Mouse (Mus musculus) CH12.LX (cell line): ENCODE measurements around the gene Abca7. TPM values are rescaled to one million over a fixed set of nuclear protein-coding genes. Genes with fewer than 3 reads are reported as not detected.

Experiments used
- DNase-seq: peaks from one replicate; pipeline ENCODE4 v3.0.0-alpha.2; 2013; ENCODE audit errors: extremely low read depth
- H3K27ac ChIP-seq: 2 replicates; pipeline ENCODE4 v1.5.1; 2012; ENCODE audit warnings: low read depth, mild to moderate bottlenecking, control low read depth, moderate library complexity; ENCODE audit not compliant: insufficient read depth
- H3K27me3 ChIP-seq: replicated peaks from 2 replicates; pipeline ENCODE3; 2012; ENCODE audit warnings: inconsistent platforms
- H3K36me3 ChIP-seq, 2 experiments: replicated peaks in 1 of 2; 2 replicates each; pipeline versions ENCODE3 to v1.6.1; 2012; ENCODE audit warnings: inconsistent platforms in 1 of 2, low read length in 1 of 2, mild to moderate bottlenecking in 1 of 2, mixed read lengths in 1 of 2, moderate library complexity in 1 of 2; ENCODE audit not compliant: control insufficient read depth in 1 of 2, insufficient read depth in 1 of 2
- H3K4me1 ChIP-seq, 2 experiments: 2 replicates each; pipeline ENCODE4 v1.6.1; 2012; ENCODE audit warnings: inconsistent platforms in 1 of 2, moderate library complexity in 1 of 2; ENCODE audit not compliant: insufficient read depth in 2 of 2, control insufficient read depth in 1 of 2
- H3K4me2 ChIP-seq: 2 replicates; pipeline ENCODE4 v1.6.1; 2012; ENCODE audit warnings: low read depth, mild to moderate bottlenecking, control low read depth; ENCODE audit not compliant: poor library complexity, insufficient read depth, severe bottlenecking
- H3K4me3 ChIP-seq, 3 experiments: fragments of 150-350 bp in 1 of 3; sonication (generic) in 1 of 3; replicated peaks in 1 of 3; 2 replicates each; pipeline versions ENCODE3 to v1.5.1; 2011 to 2012; ENCODE audit warnings: low read depth in 2 of 3, low read length in 2 of 3, mild to moderate bottlenecking in 2 of 3, moderate library complexity in 2 of 3, control low read depth in 1 of 3, improper control_type of control experiment in 1 of 3, inconsistent platforms in 1 of 3, mixed read lengths in 1 of 3; ENCODE audit not compliant: poor library complexity in 1 of 3
- H3K79me2 ChIP-seq: replicated peaks from 2 replicates; pipeline ENCODE4 v1.6.1; 2012; ENCODE audit warnings: mild to moderate bottlenecking, moderate library complexity; ENCODE audit not compliant: control insufficient read depth, poor library complexity, insufficient read depth, severe bottlenecking; ENCODE audit errors: extremely low read depth
- H3K9ac ChIP-seq: 2 replicates; pipeline ENCODE4 v1.6.1; 2012; ENCODE audit warnings: low read depth, mild to moderate bottlenecking, control low read depth, moderate library complexity; ENCODE audit not compliant: insufficient read depth
- H3K9me3 ChIP-seq: replicated peaks from 2 replicates; pipeline ENCODE3; 2012; ENCODE audit warnings: low read length, inconsistent platforms, mixed read lengths
- BHLHE40 ChIP-seq: IDR thresholded peaks from 2 replicates; pipeline ENCODE4 v1.6.1; 2011; ENCODE audit warnings: mild to moderate bottlenecking, low read depth, low read length, improper control_type of control experiment
- CHD1 ChIP-seq: IDR thresholded peaks from 2 replicates; pipeline ENCODE4 v1.6.1; 2012; ENCODE audit warnings: low read depth, low read length, improper control_type of control experiment, inconsistent platforms
- E2F4 ChIP-seq: IDR thresholded peaks from 2 replicates; pipeline ENCODE4 v1.6.1; 2011; ENCODE audit warnings: low read depth, low read length, improper control_type of control experiment; ENCODE audit not compliant: insufficient replicate concordance
- ELF1 ChIP-seq: IDR thresholded peaks from 2 replicates; pipeline ENCODE4 v1.6.1; 2014; ENCODE audit warnings: low read depth, mild to moderate bottlenecking, inconsistent platforms, low read length, improper control_type of control experiment
- EP300 ChIP-seq: IDR thresholded peaks from 2 replicates; pipeline ENCODE4 v1.6.1; 2011; ENCODE audit warnings: low read length, improper control_type of control experiment
- ETS1 ChIP-seq: conservative IDR thresholded peaks from 2 replicates; pipeline ENCODE4 v1.6.1; 2012; ENCODE audit warnings: low read depth, mild to moderate bottlenecking, inconsistent platforms, low read length, improper control_type of control experiment, moderate library complexity
- HCFC1 ChIP-seq: IDR thresholded peaks from 2 replicates; pipeline ENCODE4 v1.6.1; 2012; ENCODE audit warnings: low read depth, mild to moderate bottlenecking, inconsistent platforms, low read length, improper control_type of control experiment
- JUND ChIP-seq: conservative IDR thresholded peaks from 2 replicates; pipeline ENCODE4 v1.6.1; 2011; ENCODE audit warnings: low read depth, low read length, improper control_type of control experiment
- MAFK ChIP-seq: IDR thresholded peaks from 2 replicates; pipeline ENCODE4 v1.6.1; 2011; ENCODE audit warnings: low read length, improper control_type of control experiment; ENCODE audit not compliant: insufficient replicate concordance
- MAX ChIP-seq: IDR thresholded peaks from 2 replicates; pipeline ENCODE4 v1.6.1; 2011; ENCODE audit warnings: low read length, improper control_type of control experiment
- MAZ ChIP-seq: IDR thresholded peaks from 2 replicates; pipeline ENCODE4 v1.6.1; 2012; ENCODE audit warnings: low read depth, mild to moderate bottlenecking, inconsistent platforms, low read length, improper control_type of control experiment, moderate library complexity
- MEF2A ChIP-seq: IDR thresholded peaks from 2 replicates; pipeline ENCODE4 v1.6.1; 2014; ENCODE audit warnings: low read depth, mild to moderate bottlenecking, inconsistent platforms, low read length, improper control_type of control experiment, borderline replicate concordance
- NELFE ChIP-seq: IDR thresholded peaks from 2 replicates; pipeline ENCODE4 v1.6.1; 2011; ENCODE audit warnings: low read depth, low read length, improper control_type of control experiment
- NRF1 ChIP-seq: IDR thresholded peaks from 2 replicates; pipeline ENCODE4 v1.6.1; 2014; ENCODE audit warnings: low read depth, mild to moderate bottlenecking, inconsistent platforms, low read length, improper control_type of control experiment, moderate library complexity
- PAX5 ChIP-seq: IDR thresholded peaks from 2 replicates; pipeline ENCODE4 v1.6.1; 2012; ENCODE audit warnings: low read length, inconsistent platforms, mixed read lengths
- POLR2A ChIP-seq: IDR thresholded peaks from 2 replicates; pipeline ENCODE4 v1.6.1; 2011; ENCODE audit warnings: low read depth, mild to moderate bottlenecking, improper control_type of control experiment, low read length
- RCOR1 ChIP-seq: conservative IDR thresholded peaks from 2 replicates; pipeline ENCODE4 v1.6.1; 2012; ENCODE audit warnings: low read depth, mild to moderate bottlenecking, inconsistent platforms, low read length, improper control_type of control experiment
- SIN3A ChIP-seq: IDR thresholded peaks from 2 replicates; pipeline ENCODE4 v1.6.1; 2012; ENCODE audit warnings: low read length, improper control_type of control experiment, inconsistent platforms
- SMC3 ChIP-seq: IDR thresholded peaks from 2 replicates; pipeline ENCODE4 v1.6.1; 2011; ENCODE audit warnings: low read depth, low read length, improper control_type of control experiment
- TCF12 ChIP-seq: IDR thresholded peaks from 2 replicates; pipeline ENCODE4 v1.6.1; 2014; ENCODE audit warnings: low read depth, mild to moderate bottlenecking, inconsistent platforms, low read length, improper control_type of control experiment
- USF1 ChIP-seq: IDR thresholded peaks from 2 replicates; pipeline ENCODE4 v1.6.1; 2014; ENCODE audit warnings: low read depth, mild to moderate bottlenecking, inconsistent platforms, low read length, improper control_type of control experiment
- USF2 ChIP-seq: conservative IDR thresholded peaks from 2 replicates; pipeline ENCODE4 v1.6.1; 2011; ENCODE audit warnings: low read depth, low read length, improper control_type of control experiment
- ZC3H11A ChIP-seq: IDR thresholded peaks from 2 replicates; pipeline ENCODE4 v1.6.1; 2012; ENCODE audit warnings: low read depth, mild to moderate bottlenecking, inconsistent platforms, low read length, improper control_type of control experiment
- ZKSCAN1 ChIP-seq: IDR thresholded peaks from 2 replicates; pipeline ENCODE4 v1.6.1; 2012; ENCODE audit warnings: low read depth, inconsistent platforms, low read length, improper control_type of control experiment, borderline replicate concordance
- dilution Hi-C: fragments of 300-500 bp; cut with MboI; formaldehyde crosslinking; loops from 2 replicates; pipeline ENCODE4 v1.14.3; 2020; ENCODE audit warnings: low sequenced_read_pairs; ENCODE audit not compliant: extremely low pct_unique_long_range_greater_than_20kb, extremely low pct_ligation_motif_present
- in situ Hi-C: fragments of 300-500 bp; cut with MboI; formaldehyde crosslinking; loops from 3 replicates; pipeline ENCODE4 v1.14.3; 2019; ENCODE audit warnings: low sequenced_read_pairs, low pct_ligation_motif_present, low pct_unique_long_range_greater_than_20kb, mixed read lengths
- polyA plus RNA-seq: library from polyadenylated mRNA; unstranded; fragments of >175 nt; gene quantifications from 2 replicates; pipeline ENCODE4 v1.2.1, GENCODE M21; 2012; ENCODE audit warnings: low read depth; ENCODE audit not compliant: insufficient read length
- total RNA-seq, 2 experiments: library from RNA; depleted of rRNA; stranded (reverse); fragments of 300-350 nt in 1 of 2; fragments of >200 nt in 1 of 2; gene quantifications; 2 replicates each; pipeline ENCODE4 v1.2.3; 2012 to 2014

Gene Abca7
- total and polyA plus RNA-seq, 3 experiments = 2.3 to 7.0 (median 6.1) TPM

DNA sequence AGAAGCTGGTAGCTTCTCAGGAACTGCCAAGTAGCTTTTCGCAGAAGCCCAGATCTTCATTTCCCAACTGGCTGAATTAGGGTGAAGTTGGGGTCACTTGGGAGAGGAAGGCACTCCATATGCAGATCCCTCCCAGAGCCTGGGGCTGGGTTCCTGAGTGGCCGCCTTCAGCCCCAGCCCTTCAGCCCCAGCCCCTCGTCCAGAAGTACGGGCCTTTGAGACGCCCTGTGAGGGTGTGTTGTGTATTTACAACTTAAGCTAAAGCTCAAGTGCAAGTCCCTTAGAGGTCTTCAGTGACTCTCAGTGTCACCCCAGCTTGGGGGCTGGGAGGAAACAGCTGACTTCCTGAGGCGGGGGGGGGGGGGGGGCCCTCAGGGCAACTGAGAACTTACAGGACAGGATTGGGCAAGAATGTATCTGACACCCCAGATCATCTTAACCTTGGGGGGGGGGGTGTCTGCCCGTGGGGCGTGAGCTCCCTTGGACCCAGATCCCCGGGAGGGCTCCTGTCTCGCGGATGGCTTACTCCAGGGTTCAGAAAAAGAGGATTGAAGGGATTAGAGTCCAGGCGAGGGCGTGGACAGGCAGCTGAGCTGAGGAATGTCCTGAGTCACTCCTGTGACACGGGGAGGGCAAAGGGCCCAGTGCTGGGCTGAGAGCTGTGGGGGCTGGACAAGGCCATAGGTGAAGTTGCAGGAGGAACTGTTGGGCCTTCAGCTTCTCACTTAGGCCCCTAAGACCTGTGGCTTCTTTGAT, 55.5 kb downstream of the Abca7 start:
- Histone ChIP-seq H3K27ac (peak overlapping the region; percentile 77), H3K27me3 (no peaks in the 10 kb centered on the region), H3K4me2 (no peak overlapping the region), H3K4me3 (no peak overlapping the region), H3K36me3 (peaks cover 15 to 20% of the 10 kb centered on the region in 2 experiments), H3K9ac (peak overlapping the region; percentile 75), H3K79me2 (peaks cover 15% of the 10 kb centered on the region), H3K4me1 (peaks cover 16 to 68% of the 10 kb centered on the region in 2 experiments), H3K9me3 (no peaks in the 10 kb centered on the region)
- no peak for DNase-seq
- in situ Hi-C loops = no loop called here
- TF ChIP-seq USF2 = no peak
- TF ChIP-seq RCOR1 = no peak
- TF ChIP-seq NRF1 = no peak
- TF ChIP-seq ZKSCAN1 = no peak
- TF ChIP-seq CHD1 = no peak
- no peak for TF ChIP-seq PAX5
- TF ChIP-seq ZC3H11A = no peak
- no peak for TF ChIP-seq TCF12
- TF ChIP-seq E2F4 = no peak
- no peak for TF ChIP-seq MAFK
- no peak for TF ChIP-seq MAX
- no peak for TF ChIP-seq USF1
- TF ChIP-seq SMC3 = no peak
- TF ChIP-seq HCFC1 = no peak
- TF ChIP-seq MEF2A = no peak
- TF ChIP-seq POLR2A = no peak
- TF ChIP-seq MAZ = no peak
- TF ChIP-seq NELFE = no peak
- TF ChIP-seq JUND = no peak
- TF ChIP-seq ETS1 = no peak
- dilution Hi-C loops = no loop called here

GRCm38 (mm10) chr10:80052374-80052764, 56.1 kb downstream of the Abca7 start:
- Histone ChIP-seq H3K9me3 (no peaks in the 10 kb centered on the region), H3K4me2 (no peak overlapping the region), H3K9ac (peak overlapping the region; percentile 15; the same call in 1 of the 2 replicates), H3K36me3 (peaks cover 20 to 26% of the 10 kb centered on the region in 2 experiments), H3K4me1 (peaks cover 16 to 68% of the 10 kb centered on the region in 2 experiments), H3K79me2 (peaks cover 15% of the 10 kb centered on the region), H3K27me3 (no peaks in the 10 kb centered on the region), H3K27ac (peak overlapping the region; percentile 77), H3K4me3 (no peak overlapping the region)
- in situ Hi-C loops (no loop called here), dilution Hi-C loops (no loop called here)
- no peak for DNase-seq
- TF ChIP-seq ZKSCAN1 = no peak
- no peak for TF ChIP-seq ELF1
- TF ChIP-seq MAZ = no peak
- TF ChIP-seq PAX5 = no peak
- TF ChIP-seq NRF1 = no peak
- no peak for TF ChIP-seq RCOR1
- TF ChIP-seq E2F4 = no peak
- TF ChIP-seq TCF12 = no peak
- no peak for TF ChIP-seq BHLHE40
- TF ChIP-seq SIN3A = no peak
- no peak for TF ChIP-seq EP300
